Mouse (Mus musculus) adipocyte (in vitro differentiated cells): Measurements from ENCODE around the gene St6gal1.
A peak's percentile ranks its signal among the peaks of the same experiment; 100 is the strongest.

Source experiments
- DNase-seq: peaks from one replicate; pipeline ENCODE4 v3.0.0-alpha.2; 2016; ENCODE audit warnings: low spot score

The St6gal1 gene

DNA sequence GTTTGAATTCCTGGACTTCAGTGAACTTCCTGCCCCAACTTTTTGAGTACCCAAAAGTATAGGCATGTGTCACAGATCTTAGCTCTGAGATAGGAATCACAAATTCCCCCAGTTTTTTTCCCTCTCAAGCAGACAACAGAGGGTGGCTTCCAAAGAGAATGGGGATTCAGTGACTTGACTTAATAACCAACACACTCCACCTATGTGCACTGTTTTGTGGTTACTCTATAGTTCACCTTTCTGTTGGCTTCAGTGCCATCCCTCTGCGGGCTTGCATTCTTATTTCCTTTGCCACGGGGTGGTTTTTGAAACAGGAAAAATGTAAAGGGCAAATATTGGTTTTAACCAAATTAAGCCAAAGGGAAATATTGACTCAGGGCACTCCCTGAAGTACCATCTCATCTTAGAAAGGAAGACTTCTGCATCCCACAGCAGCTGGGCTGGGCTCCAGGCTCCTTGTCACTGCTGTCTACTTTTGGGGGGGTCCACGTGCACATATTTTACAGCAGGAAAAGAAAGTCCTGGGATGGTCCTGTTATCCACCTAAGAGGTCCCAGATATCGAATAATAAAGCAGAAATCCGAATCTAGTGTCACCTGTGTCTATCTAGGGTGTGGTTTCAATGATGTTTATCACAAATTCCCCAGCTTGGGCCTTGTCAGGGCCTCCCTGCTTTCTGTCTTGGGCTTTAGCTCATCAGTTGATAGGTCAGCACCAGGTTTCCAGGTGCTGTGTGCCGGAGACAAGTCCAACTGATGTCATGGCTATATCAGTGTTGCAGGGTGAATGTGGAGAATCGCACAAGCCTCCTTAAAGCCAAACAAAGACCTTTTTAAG, 75.6 kb downstream of the St6gal1 start:
- no peak for DNase-seq

DNA sequence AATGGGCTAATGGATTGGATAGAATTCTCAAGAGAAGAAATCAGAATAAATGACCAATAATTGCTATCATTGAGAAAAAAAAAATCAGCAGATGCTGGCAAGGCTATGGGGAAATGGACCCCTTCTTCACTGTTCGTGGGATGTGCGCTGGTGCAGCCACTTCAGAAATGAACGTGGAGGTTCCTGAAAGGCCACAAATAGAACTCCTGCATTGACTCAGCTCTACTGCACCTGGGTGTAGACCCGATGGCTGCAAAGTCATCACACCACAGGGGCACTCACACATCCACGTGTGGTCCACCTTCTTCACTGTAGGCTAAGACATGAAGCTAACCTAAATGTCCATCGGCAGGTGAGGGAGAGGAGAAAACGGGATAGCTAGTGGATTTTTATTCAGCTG, 77.2 kb downstream of the St6gal1 start:
- no peak for DNase-seq

DNA sequence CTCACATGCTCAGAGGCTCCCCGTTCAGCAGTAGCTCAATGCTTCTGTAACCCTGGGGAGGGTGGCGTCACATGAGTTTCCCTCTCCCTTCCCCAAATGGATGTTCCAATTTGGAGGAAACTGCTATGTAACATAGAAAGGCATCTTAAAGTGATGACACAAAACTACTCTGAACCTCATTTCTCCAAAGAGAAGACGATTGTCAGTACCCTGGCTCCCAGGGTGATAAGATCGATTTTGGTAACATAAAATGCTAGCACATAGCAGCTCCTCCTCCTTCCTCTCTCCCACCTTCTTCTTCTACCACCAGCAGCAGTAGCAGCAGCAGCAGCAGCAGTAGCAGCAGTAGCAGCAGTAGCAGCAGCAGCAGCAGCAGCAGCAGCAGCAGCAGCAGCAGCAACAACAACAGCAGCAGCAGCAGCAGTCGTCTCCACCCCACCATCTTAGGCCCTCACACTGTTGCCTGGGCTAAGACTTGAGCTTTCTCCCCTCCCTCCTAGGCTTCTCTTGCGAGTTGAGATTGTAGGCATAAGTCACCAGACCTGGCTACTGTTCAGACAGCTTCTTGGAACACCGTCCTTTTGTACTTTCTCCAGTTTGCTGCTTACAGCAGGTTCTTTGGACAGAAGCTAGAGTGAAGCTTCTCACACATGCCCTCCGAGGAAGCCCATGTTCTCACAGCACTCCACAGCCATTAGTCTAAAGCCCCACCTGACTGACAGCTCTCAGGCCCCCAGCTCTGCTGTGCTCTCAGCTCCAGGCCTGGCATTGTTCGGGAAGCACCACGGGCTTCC, 81.5 kb downstream of the St6gal1 start:
- peak; percentile 78 for DNase-seq

DNA sequence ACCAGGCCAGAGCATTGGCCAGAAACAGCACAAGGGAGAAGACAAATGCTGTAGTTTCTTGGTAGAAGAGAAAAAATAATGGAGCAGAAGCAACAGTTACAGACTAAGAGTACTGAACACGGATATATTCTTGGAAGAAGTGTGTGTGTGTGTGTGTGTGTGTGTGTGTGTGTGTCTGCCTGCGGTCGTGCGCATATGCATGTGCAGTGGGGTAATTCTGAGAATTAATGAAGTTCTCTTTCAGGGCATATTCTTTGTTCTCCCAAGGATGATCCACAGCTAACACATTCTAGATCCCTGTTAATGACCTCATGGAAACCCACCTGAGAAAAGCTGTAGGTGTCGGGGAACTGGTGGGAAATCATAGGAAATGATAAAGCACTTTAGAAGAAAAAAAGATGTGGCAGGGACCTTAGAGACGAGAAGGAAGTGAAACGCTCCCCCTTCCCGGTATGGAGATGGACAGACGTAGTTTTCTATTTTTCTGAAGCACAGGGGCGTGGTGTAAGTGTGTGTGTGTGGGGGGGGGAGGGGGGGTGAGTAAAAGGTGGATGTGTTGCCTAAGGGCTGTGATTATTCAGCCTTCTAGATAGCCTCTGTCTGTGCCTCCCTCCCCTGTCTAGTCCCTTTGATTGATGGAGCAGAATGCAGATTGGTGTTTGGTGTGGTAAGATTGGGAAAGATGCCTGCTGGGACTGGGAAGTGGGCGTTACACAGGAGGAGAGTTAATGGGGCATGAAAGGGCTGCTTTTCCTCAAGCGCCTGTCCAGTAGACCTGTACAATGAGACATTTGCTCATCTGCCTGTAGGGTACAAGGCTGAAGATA, 82.8 kb downstream of the St6gal1 start:
- no peak for DNase-seq

DNA sequence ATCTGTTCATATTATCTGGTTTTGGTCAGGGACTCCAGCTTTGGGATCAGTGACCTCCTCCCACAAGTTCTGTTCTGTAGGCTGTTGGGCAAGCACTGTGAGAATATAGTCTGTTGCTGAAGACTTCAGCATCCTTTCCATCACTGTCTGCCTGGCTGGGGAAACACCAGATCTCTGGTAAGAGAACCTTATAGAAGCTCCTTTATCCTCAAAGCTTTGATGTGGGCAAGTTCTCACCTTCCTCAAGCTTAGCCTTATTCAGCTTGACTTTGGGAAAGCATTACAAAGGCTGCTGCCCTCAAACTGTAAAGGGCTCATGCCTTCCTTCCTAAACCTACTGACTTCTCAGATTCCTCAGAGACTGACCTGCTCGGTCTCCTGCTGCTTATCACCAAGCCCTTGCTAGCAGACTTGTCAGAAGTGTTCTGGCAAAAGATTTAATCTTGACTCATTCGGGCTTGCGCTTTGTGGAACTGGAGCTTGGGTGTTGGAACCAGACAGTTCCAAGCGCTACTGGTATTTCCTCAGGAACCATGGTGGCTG, 83.5 kb downstream of the St6gal1 start:
- no peak for DNase-seq

DNA sequence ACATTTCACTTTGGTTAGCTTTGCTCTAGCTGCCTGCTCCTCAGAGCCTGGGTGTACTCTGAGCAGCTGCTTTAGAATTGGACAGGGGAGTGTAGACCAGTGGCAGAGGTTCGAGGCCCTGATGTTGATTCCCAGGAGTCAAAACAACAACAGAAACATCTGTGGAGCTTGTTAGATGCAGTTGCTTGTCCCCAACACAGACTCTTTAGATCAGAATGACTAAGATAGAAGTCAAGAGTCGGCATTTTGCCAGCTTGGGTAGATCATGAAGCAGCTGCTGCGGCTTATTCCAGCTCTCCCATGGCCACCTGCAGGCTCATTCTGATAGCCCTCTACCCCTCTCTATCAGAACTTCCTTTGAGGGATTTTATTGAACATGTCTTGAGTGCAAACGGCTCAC, 84.5 kb downstream of the St6gal1 start:
- DNase-seq = no peak

DNA sequence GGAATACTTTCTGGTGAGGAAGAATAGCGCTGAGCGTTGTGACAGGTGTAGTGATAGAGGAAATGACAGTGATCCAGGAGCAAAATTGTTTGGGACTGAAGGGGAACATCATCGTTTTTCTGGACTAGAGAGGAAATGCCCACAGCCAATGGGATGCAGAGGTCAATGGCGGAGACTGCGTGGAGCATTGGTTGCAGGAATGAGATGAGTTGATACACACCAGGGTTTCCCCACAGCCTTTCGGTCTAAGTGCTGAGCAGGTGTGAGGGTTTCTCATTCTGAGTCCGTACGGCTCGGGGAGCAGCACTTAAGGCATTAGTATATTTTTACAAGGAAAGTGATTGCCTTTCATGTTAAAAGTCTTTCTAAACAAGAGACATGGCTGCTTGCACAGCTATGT, 88.1 kb downstream of the St6gal1 start:
- no peak for DNase-seq

DNA sequence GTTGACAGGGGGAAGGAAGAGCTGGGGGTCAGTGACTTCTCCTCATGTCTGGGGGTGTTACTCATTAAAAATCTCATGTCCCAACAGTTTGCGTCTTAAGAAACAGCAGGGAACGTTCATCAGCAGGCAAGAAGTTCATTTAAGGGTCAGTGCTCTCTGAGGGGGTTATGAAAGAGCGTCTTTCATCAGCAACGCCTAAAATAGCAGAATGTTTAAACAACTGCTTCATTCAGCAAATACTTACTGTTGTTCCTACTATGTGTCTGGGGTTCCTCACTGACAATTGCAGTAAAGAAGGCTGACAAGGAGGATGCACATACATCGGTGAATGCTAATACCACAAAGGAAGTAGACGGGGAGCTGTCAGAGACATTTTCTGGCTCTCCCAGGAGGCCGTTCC, 90.2 kb downstream of the St6gal1 start:
- DNase-seq = no peak

DNA sequence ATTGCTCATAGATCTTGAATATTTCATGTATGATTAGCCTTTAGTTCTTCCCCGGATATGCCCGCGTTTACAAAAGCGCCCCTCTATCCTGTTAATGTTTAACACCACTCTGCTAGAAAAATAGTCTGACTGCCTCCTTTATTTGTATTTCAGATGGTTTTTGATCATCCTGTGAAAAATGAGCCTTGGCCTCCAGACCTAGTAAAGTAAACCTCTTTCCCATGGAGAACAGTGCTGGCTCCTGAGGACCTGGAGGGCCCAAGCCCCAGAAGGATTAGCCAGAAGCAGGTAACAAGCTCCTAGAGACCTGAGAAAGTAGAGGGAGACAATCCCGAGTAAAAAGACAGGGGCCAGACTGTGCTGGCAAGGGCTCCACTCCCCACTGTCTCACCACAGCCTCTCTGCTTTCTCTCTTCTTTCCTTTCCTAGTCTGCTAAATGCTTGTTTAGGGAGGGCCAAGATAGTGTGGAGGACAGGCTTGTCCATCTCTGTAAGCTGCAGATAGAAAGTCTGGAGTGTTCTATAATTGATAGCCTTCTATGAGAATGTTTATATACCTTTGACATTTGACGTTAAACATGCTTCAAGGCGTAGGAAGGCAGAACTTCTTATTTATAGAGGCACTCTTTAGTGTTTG, 93.0 kb downstream of the St6gal1 start:
- no peak for DNase-seq

DNA sequence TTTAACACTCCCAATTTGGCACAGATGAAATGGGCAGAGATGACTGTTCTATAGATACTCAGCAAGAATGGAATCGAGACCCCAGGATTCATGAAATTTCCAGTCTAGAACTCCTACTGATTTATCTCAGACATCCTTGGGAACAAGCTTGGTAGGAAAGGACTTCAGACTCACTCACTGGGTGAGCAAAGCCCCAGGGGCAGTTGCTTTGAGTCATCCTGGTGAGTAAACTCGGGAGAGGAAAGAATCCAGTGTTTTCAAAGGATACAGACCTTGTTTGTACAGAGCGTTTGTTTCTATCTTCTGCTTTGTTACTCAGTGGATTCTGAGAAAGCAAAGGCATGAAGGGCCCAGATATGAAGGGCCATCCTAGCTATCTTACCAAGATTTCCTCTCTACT, 95.5 kb downstream of the St6gal1 start:
- DNase-seq = no peak

DNA sequence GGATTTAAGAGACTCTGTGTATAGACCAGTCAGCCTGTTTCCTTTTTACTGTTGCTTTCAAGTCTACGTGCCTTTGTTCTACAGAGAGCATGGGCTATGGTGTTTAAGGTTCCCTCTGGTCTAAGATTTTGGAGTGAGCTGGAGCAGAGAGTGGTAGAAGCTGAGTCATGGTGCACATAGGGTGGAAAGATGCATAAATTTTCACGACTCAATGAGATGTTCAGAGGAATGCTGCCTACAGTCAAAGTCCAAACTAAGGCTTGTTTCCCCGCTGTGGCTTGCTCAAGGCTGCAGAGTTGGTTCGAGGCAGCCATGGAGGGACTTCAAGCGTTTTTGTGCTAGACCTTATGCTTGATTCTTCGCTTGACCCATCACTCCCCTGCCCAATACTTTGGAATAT, 96.0 kb downstream of the St6gal1 start:
- DNase-seq = no peak

DNA sequence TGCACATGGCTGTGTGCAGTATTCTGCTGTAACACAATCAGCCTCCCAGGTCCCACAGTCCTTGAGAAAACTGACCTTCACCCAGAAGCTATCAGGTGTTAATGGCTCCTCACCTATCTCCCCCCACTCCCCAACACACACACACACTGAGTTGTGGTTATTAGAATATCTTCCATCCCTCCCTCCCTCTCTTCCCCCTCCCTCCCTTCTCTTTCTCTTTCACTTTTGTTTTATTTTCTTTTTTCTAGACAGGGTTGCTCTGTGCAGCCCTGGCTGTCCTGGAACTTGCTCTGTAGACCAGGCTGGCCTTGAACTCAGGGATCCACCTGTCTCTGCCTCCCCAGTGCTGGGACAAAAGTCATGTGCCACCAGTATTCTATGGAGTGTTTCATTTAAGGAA, 97.9 kb downstream of the St6gal1 start:
- no peak for DNase-seq

DNA sequence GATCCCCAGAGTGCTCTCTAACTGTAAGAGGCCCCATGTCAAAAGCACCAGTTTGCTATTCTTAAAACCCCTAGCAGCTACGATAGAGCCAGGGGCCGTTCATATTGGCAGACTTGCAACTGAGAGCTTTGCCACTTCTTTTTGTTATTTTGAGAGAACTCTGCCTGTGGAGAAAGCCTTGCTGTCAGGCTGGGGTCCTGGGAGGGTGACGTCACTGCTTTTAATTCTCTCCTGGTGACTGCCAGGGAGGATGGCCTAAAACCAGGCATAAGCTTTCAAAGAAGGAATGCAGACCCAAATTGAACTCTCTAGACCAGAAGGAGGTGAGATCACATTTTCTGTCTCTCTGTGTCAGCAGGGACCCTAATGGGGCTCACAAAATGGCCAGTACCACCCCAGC, 99.4 kb downstream of the St6gal1 start:
- no peak for DNase-seq

DNA sequence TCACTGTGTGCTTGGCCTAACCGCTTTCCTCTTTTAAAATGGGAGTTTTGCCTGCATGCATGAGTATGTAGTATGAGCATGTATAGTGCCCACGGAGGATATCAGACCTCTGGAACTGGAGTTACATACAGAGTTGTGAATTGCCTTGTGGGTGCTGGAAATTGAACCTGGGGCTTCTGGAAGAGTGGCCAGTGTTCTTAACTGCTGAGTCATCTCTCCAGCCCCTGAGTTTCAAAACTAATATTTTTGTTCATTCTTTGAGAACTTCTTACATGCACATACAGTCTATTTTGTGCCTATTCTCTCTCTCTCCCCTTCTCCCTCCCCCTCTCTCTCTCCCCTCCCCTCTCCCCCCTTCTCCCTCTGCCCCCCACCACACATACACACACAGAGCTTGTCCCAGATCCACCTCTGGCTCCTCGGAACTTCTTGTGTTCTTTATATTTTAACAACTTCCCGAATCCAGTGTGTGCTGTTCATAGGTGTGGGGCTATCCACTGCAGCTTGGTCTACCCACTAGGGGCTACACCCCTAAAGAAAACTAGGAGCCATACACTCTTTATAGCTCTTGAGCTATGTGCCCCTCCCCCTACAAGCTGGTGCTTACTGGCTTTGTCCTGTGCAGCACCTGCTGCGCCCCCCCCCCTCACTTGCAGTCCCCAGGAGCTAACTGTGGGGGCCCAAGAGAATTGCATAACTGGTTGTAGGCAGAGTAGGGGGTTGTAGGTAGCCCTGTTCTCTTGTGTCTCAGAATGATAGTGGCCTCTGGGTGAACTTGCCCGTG, 100.5 kb downstream of the St6gal1 start:
- DNase-seq = no peak

DNA sequence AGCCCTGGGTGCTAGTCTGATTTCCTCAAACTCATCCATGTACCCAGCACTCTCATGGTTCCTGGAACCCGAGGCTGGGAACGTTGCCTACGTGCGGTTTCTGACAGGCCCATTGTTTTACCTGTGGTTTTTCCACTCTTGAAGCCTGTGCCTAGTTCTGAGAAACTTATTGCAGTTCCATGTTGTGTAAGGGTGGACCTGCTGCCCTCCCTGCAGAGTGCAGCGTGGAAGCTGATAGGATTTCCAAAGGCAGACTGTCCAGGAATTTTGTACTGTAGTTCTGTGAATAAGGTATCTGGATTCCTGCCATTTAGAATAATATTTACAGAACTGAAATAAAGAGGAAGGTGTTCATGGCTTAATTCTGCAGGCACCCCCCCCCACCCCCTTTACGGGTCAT, 102.1 kb downstream of the St6gal1 start:
- no peak for DNase-seq

DNA sequence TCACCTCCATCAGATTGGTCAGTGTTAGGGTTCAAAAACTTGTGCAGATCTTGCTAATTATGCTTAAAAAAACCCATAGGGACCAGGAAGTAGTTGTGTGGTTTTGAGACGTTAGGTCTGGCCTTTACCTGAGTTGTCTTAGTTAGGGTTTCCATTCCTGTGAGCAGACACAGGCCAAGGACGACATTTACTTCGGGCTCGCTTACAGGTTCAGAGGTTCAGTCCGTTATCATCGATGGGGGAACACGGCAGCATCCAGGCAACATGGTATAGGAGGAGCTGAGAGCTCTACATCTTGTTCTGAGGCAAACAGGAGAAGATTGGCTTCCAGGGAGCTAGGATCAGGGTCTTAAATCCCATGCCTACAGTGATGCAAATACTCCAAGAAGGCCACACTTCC, 102.7 kb downstream of the St6gal1 start:
- no peak for DNase-seq

DNA sequence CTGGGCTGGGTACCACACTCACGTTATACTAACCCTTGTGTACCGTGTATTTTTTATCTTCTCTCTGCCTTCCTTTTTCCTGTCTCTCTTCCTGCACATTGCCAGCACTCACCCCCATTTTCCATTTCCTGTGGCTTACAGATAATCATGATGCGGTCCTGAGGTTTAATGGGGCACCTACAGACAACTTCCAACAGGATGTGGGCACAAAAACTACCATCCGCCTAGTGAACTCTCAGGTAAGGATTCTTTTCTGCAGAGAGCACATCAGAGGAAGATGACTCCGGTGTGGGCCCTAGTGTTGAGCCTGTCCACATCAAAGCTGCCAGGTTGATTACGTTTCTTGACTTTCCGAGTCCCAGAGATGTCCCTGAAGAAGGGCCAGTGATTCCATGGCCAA, 103.7 kb downstream of the St6gal1 start:
- no peak for DNase-seq

DNA sequence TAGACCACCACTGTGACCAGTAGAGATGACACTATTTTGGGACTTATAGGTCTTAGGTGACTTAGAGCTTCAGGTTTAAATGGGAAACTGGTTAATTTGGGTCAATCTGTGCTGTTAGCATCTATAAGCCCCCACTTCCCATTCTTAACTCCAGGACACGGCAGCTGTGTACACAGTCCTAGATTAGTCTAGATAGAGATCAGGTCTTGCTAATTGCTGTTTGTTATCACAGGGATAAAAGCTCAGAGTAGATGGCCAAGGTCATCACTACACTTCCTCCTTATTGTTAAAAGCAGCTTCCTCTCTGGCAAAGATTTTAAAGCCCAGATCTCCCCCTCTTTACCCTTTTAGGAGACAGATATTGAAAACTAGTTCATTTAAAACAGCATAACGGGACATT, 107.6 kb downstream of the St6gal1 start:
- DNase-seq = no peak

DNA sequence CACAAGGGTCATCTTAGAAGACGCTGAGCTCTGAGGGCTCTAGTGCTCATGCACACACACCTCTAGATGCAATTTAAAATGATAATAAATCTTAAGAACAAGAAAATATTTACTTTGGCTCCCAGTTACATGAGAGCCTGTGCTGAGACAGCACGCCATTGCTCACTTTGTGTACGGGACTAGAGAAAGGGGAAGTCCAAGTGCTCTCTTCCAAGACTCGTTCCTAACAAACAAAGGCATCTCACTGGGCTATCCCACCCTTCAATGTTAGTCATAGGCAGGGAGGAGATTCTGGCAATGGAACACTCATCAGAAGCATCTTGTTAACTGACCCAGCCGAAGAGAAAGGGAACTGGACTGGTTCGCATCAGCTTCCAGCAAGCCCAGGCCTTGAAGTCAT, 108.1 kb downstream of the St6gal1 start:
- DNase-seq = no peak

DNA sequence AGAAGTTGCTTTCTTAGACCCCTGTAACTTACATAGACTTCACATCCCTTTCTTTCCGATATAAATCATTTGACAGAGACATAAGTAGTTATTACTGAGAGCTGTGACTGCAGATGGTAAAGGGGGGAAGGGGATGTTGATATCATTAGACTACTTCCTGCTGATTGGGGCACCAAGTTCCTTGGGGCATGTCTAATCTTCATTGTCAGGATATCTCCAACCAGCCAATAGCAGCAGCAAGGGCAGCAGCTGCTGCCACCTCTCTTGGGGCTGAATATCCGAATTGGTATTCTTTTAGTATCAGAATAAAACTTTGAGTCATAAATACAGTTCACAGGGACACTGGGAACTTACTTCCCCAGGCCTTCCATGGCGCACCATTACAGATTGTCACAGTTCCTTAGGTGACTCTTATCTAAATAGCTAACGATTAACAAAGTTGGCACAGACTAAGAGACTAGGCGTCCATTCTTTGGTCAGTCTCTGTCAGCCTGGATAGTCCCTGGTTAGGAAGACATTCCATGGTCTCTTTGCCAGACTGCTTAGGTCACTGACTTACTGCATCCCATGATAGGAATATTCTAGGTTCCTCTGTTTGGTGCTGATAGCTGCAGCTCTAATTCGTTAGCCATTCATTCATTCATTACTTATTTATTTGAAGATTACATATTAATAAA, 109.5 kb downstream of the St6gal1 start:
- no peak for DNase-seq
